Mouse (Mus musculus) kidney, embryonic 16.5 days (tissue): Measurements from ENCODE around the gene Sptb. TPM values are rescaled to one million over a fixed set of nuclear protein-coding genes. Genes with fewer than 3 reads are reported as not detected.

Source experiments
- ATAC-seq: fragments of 200-750 bp; cut with Nextera tagmentation; 2 replicates; pipeline ENCODE4 v1.8.0; 2017; ENCODE audit warnings: moderate TSS enrichment; ENCODE audit not compliant: low FRiP score, low TSS enrichment
- H3K27ac ChIP-seq: fragments of 300-500 bp; sonication (generic); 2 replicates; pipeline ENCODE4 v1.5.1; 2014; ENCODE audit warnings: low read length
- H3K27me3 ChIP-seq: fragments of 300-500 bp; sonication (generic); 2 replicates; pipeline ENCODE4 v1.6.1; 2014; ENCODE audit warnings: low read length, control low read depth, mixed read lengths; ENCODE audit not compliant: insufficient read depth
- H3K36me3 ChIP-seq: fragments of 300-500 bp; sonication (generic); 2 replicates; pipeline ENCODE4 v1.6.1; 2014; ENCODE audit warnings: low read length, control low read depth, mixed read lengths; ENCODE audit not compliant: insufficient read depth
- H3K4me1 ChIP-seq: fragments of 300-500 bp; sonication (generic); 2 replicates; pipeline ENCODE4 v1.6.1; 2014; ENCODE audit warnings: low read length, control low read depth, mixed read lengths; ENCODE audit not compliant: insufficient read depth
- H3K4me2 ChIP-seq: fragments of 300-500 bp; sonication (generic); replicated peaks from 2 replicates; pipeline ENCODE4 v1.6.1; 2014; ENCODE audit warnings: low read depth, low read length
- H3K4me3 ChIP-seq: fragments of 300-500 bp; sonication (generic); 2 replicates; pipeline ENCODE4 v1.5.1; 2014; ENCODE audit warnings: mild to moderate bottlenecking, low read length
- H3K9ac ChIP-seq: fragments of 300-500 bp; sonication (generic); replicated peaks from 2 replicates; pipeline ENCODE4 v1.6.1; 2014; ENCODE audit warnings: low read length
- H3K9me3 ChIP-seq: fragments of 300-500 bp; sonication (generic); 2 replicates; pipeline ENCODE4 v1.6.1; 2016; ENCODE audit warnings: low read length, control low read depth
- WGBS: fragments of 180-500 bp; shearing (Covaris S2); extraction: QIAGEN DNeasy Blood & Tissue Kit; methylation state at CpG from one replicate; pipeline ENCODE4 v1.1.7; 2014; 5-methylcytosine and 5-hydroxymethylcytosine counted together
- polyA plus RNA-seq: library from polyadenylated mRNA; unstranded; fragments of >200 nt; fragmentation: Nextera tagmentation; extraction: Ambion mirVana; gene quantifications from 2 replicates; pipeline ENCODE4 v1.2.1, GENCODE M21; 2015

Sptb gene
- polyA plus RNA-seq, 1 experiment from 2014 or later = 1.00 TPM

- peak overlapping the region; percentile 16 for H3K4me2 ChIP-seq
- H3K27ac ChIP-seq = peak overlapping the region; percentile 32; the same call in 1 of the 2 replicates
- ATAC-seq = peak; percentile 73
- no peak overlapping the region for H3K4me3 ChIP-seq
- H3K9me3 ChIP-seq = no peaks in the 10 kb centered on the region
- H3K4me1 ChIP-seq = peaks cover 17% of the 10 kb centered on the region
- no peaks in the 10 kb centered on the region for H3K36me3 ChIP-seq
- 24% methylated on average over 23 of the region's 23 CpGs for WGBS
- no peaks in the 10 kb centered on the region; the same call in 1 of the 2 replicates for H3K27me3 ChIP-seq
- no peak overlapping the region for H3K9ac ChIP-seq
Measured at GRCm38 (mm10) chr12:76645222-76646110, 64.9 kb downstream of the Sptb start.

- Histone ChIP-seq H3K4me2 (no peak overlapping the region), H3K4me3 (no peak overlapping the region), H3K27me3 (no peaks in the 10 kb centered on the region; the same call in 1 of the 2 replicates), H3K27ac (no peak overlapping the region), H3K9ac (no peak overlapping the region), H3K9me3 (no peaks in the 10 kb centered on the region), H3K36me3 (no peaks in the 10 kb centered on the region), H3K4me1 (peaks cover 17% of the 10 kb centered on the region)
- 78% methylated on average over 8 of the region's 8 CpGs for WGBS
- ATAC-seq = no peak
Measured at GRCm38 (mm10) chr12:76643679-76644078, 66.7 kb downstream of the Sptb start.

GRCm38 (mm10) chr12:76642616-76643015, 67.7 kb downstream of the Sptb start:
- H3K9me3 ChIP-seq = no peaks in the 10 kb centered on the region
- 83% methylated on average over 4 of the region's 4 CpGs for WGBS

GRCm38 (mm10) chr12:76640620-76641019, 69.7 kb downstream of the Sptb start:
- Histone ChIP-seq H3K9ac (no peak overlapping the region), H3K36me3 (no peaks in the 10 kb centered on the region), H3K9me3 (no peaks in the 10 kb centered on the region), H3K27ac (no peak overlapping the region), H3K4me2 (no peak overlapping the region), H3K4me1 (peaks cover 10% of the 10 kb centered on the region), H3K27me3 (no peaks in the 10 kb centered on the region; the same call in 1 of the 2 replicates), H3K4me3 (no peak overlapping the region)
- WGBS = 44% methylated on average over 8 of the region's 8 CpGs
- ATAC-seq = no peak

More at GRCm38 (mm10) chr12:76642616-76643015, 67.7 kb downstream of the Sptb start:
- no peak for ATAC-seq
- Histone ChIP-seq H3K36me3 (no peaks in the 10 kb centered on the region), H3K9ac (no peak overlapping the region), H3K4me3 (no peak overlapping the region), H3K4me1 (peaks cover 17% of the 10 kb centered on the region), H3K4me2 (no peak overlapping the region), H3K27me3 (no peaks in the 10 kb centered on the region; the same call in 1 of the 2 replicates), H3K27ac (no peak overlapping the region)

- Histone ChIP-seq H3K4me3 (no peak overlapping the region), H3K4me2 (0 out of 2 replicates have a peak overlapping the region, but pooled peaks have one; percentile 16), H3K9me3 (no peaks in the 10 kb centered on the region), H3K4me1 (no peaks in the 10 kb centered on the region), H3K27me3 (no peaks in the 10 kb centered on the region), H3K27ac (no peak overlapping the region), H3K36me3 (no peaks in the 10 kb centered on the region), H3K9ac (no peak overlapping the region)
- peak; percentile 74 for ATAC-seq
- WGBS = 42% methylated on average over 15 of the region's 15 CpGs
Measured at GRCm38 (mm10) chr12:76634899-76635693, 75.3 kb downstream of the Sptb start.

- Histone ChIP-seq H3K27me3 (no peaks in the 10 kb centered on the region), H3K9me3 (no peaks in the 10 kb centered on the region), H3K27ac (no peak overlapping the region), H3K36me3 (no peaks in the 10 kb centered on the region), H3K4me3 (no peak overlapping the region), H3K4me1 (no peaks in the 10 kb centered on the region), H3K4me2 (no peak overlapping the region), H3K9ac (no peak overlapping the region)
- 76% methylated on average over 6 of the region's 6 CpGs for WGBS
- ATAC-seq = no peak
Measured at GRCm38 (mm10) chr12:76623374-76623773, 87.0 kb downstream of the Sptb start.

- H3K27ac ChIP-seq = no peak overlapping the region
- no peak overlapping the region for H3K9ac ChIP-seq
- H3K9me3 ChIP-seq = no peaks in the 10 kb centered on the region
- H3K4me1 ChIP-seq = peaks cover 6% of the 10 kb centered on the region; the same call in 1 of the 2 replicates
- no peak; the same call in 1 of the 2 replicates for ATAC-seq
- no peaks in the 10 kb centered on the region for H3K27me3 ChIP-seq
- H3K4me3 ChIP-seq = no peak overlapping the region
- WGBS = 64% methylated on average over 5 of the region's 5 CpGs
- no peak overlapping the region for H3K4me2 ChIP-seq
- no peaks in the 10 kb centered on the region for H3K36me3 ChIP-seq
Measured at GRCm38 (mm10) chr12:76619847-76620246, 90.5 kb downstream of the Sptb start.

GRCm38 (mm10) chr12:76618175-76618574, 92.2 kb downstream of the Sptb start:
- WGBS = 75% methylated on average over 4 of the region's 4 CpGs
- H3K4me3 ChIP-seq = no peak overlapping the region
- no peak overlapping the region for H3K9ac ChIP-seq
- ATAC-seq = no peak
- H3K27me3 ChIP-seq = no peaks in the 10 kb centered on the region
- H3K4me1 ChIP-seq = peaks cover 8% of the 10 kb centered on the region; the same call in 1 of the 2 replicates
- no peaks in the 10 kb centered on the region for H3K9me3 ChIP-seq
- no peaks in the 10 kb centered on the region for H3K36me3 ChIP-seq
- H3K27ac ChIP-seq = no peak overlapping the region
- H3K4me2 ChIP-seq = no peak overlapping the region

- no peak for ATAC-seq
- H3K36me3 ChIP-seq = no peaks in the 10 kb centered on the region
- H3K9me3 ChIP-seq = no peaks in the 10 kb centered on the region
- H3K27me3 ChIP-seq = no peaks in the 10 kb centered on the region
- no peak overlapping the region for H3K27ac ChIP-seq
- H3K4me3 ChIP-seq = no peak overlapping the region
- no peak overlapping the region for H3K4me2 ChIP-seq
- WGBS = 68% methylated on average over 4 of the region's 4 CpGs
- H3K4me1 ChIP-seq = peaks cover 8% of the 10 kb centered on the region; the same call in 1 of the 2 replicates
- no peak overlapping the region for H3K9ac ChIP-seq
Measured at GRCm38 (mm10) chr12:76615580-76615937, 94.8 kb downstream of the Sptb start.
